Mouse (Mus musculus): Measurements from ENCODE around the gene Mrps21.
A peak's percentile ranks its signal among the peaks of the same experiment; 100 is the strongest.
"Not testable (repeated sequence)": the region's sequence is repeated elsewhere in the genome, so short reads cannot be mapped to it uniquely, and the experiment has no call there.

The Mrps21 gene

GRCm38 (mm10) chr3:95871392-95871867 is at the start of gene Mrps21:
TSS of gene Mrps21 (minus strand) at chr3:95871519.
- peak; percentile 43 for DNase-seq (ENCODE audit: low spot score)

GRCm38 (mm10) chr3:95920532-95920931 is 49.2 kb upstream of the Mrps21 start:
- DNase-seq (ENCODE audit: low spot score) = not testable (repeated sequence)

- DNase-seq (ENCODE audit: low spot score) = no peak
These were observed 45.4 kb upstream of the Mrps21 start for GRCm38 (mm10) chr3:95916760-95917159.

GRCm38 (mm10) chr3:95914706-95915105 is 43.4 kb upstream of the Mrps21 start:
- no peak for DNase-seq (ENCODE audit: low spot score)

GRCm38 (mm10) chr3:95907613-95908012 is 36.3 kb upstream of the Mrps21 start:
- DNase-seq (ENCODE audit: low spot score) = no peak

- no peak for DNase-seq (ENCODE audit: low spot score)
These were observed 35.5 kb upstream of the Mrps21 start for GRCm38 (mm10) chr3:95906860-95907259.

GRCm38 (mm10) chr3:95905940-95906492 is 34.7 kb upstream of the Mrps21 start:
- DNase-seq (ENCODE audit: low spot score) = no peak

GRCm38 (mm10) chr3:95905146-95905939 is 34.0 kb upstream of the Mrps21 start:
- no peak for DNase-seq (ENCODE audit: low spot score)

GRCm38 (mm10) chr3:95904568-95904967 is 33.2 kb upstream of the Mrps21 start, which contains the start of gene Car14:
TSS of gene Car14 (minus strand) at chr3:95904691.
- DNase-seq (ENCODE audit: low spot score) = no peak

GRCm38 (mm10) chr3:95903753-95904502 is 32.6 kb upstream of the Mrps21 start:
- no peak for DNase-seq (ENCODE audit: low spot score)

- no peak for DNase-seq (ENCODE audit: low spot score)
These were observed 31.3 kb upstream of the Mrps21 start for GRCm38 (mm10) chr3:95902643-95903042.

- no peak for DNase-seq (ENCODE audit: low spot score)
These were observed 31.0 kb upstream of the Mrps21 start for GRCm38 (mm10) chr3:95902373-95902625.

- no peak for DNase-seq (ENCODE audit: low spot score)
These were observed 30.5 kb upstream of the Mrps21 start for GRCm38 (mm10) chr3:95901616-95902372.

GRCm38 (mm10) chr3:95899800-95900524 is 28.6 kb upstream of the Mrps21 start:
- no peak for DNase-seq (ENCODE audit: low spot score)

GRCm38 (mm10) chr3:95895501-95895900 is 24.2 kb upstream of the Mrps21 start:
- DNase-seq (ENCODE audit: low spot score) = not testable (repeated sequence)

GRCm38 (mm10) chr3:95894317-95895160 is 23.2 kb upstream of the Mrps21 start:
- DNase-seq (ENCODE audit: low spot score) = no peak

- peak; percentile 86 for DNase-seq (ENCODE audit: low spot score)
These were observed 22.4 kb upstream of the Mrps21 start, which contains the start of gene Aph1a for GRCm38 (mm10) chr3:95893606-95894316. TSS of gene Aph1a (plus strand) at chr3:95893969.

- no peak for DNase-seq (ENCODE audit: low spot score)
These were observed 21.8 kb upstream of the Mrps21 start for GRCm38 (mm10) chr3:95893126-95893525.

- no peak for DNase-seq (ENCODE audit: low spot score)
These were observed 21.0 kb upstream of the Mrps21 start for GRCm38 (mm10) chr3:95892066-95893052.

Measured in urinary bladder, postnatal 10 days (tissue).